Mouse (Mus musculus) lung, embryonic 16.5 days (tissue): Measurements from ENCODE around the gene Olfr279. TPM values are rescaled to one million over a fixed set of nuclear protein-coding genes. Genes with fewer than 3 reads are reported as not detected.

Experiments used
- ATAC-seq: fragments of 200-750 bp; cut with Nextera tagmentation; 2 replicates; pipeline ENCODE4 v1.8.0; 2017; ENCODE audit warnings: low read depth, mild to moderate bottlenecking, moderate library complexity
- H3K27ac ChIP-seq: fragments of 300-500 bp; sonication (generic); 2 replicates; pipeline ENCODE4 v1.5.1; 2014; ENCODE audit warnings: mild to moderate bottlenecking, control low read depth, low read length
- H3K27me3 ChIP-seq: fragments of 300-500 bp; sonication (generic); 2 replicates; pipeline ENCODE4 v1.6.1; 2014; ENCODE audit warnings: low read depth, low read length, mixed read lengths; ENCODE audit not compliant: control insufficient read depth, insufficient read depth
- H3K36me3 ChIP-seq: fragments of 300-500 bp; sonication (generic); 2 replicates; pipeline ENCODE4 v1.6.1; 2014; ENCODE audit warnings: low read length; ENCODE audit not compliant: control insufficient read depth, insufficient read depth
- H3K4me1 ChIP-seq: fragments of 300-500 bp; sonication (generic); replicated peaks from 2 replicates; pipeline ENCODE4 v1.6.1; 2014; ENCODE audit warnings: low read length, mixed read lengths; ENCODE audit not compliant: control insufficient read depth, insufficient read depth
- H3K4me2 ChIP-seq: fragments of 300-500 bp; sonication (generic); 2 replicates; pipeline ENCODE4 v1.6.1; 2014; ENCODE audit warnings: low read depth, low read length, control low read depth
- H3K4me3 ChIP-seq: fragments of 300-500 bp; sonication (generic); 2 replicates; pipeline ENCODE4 v1.5.1; 2014; ENCODE audit warnings: mild to moderate bottlenecking, low read length, control low read depth
- H3K9ac ChIP-seq: fragments of 300-500 bp; sonication (generic); 2 replicates; pipeline ENCODE4 v1.6.1; 2014; ENCODE audit warnings: low read length, control low read depth
- H3K9me3 ChIP-seq: fragments of 300-500 bp; sonication (generic); 2 replicates; pipeline ENCODE4 v1.6.1; 2016; ENCODE audit warnings: low read length; ENCODE audit not compliant: control insufficient read depth
- WGBS: fragments of 180-500 bp; shearing (Covaris S2); extraction: QIAGEN DNeasy Blood & Tissue Kit; methylation state at CpG from one replicate; pipeline ENCODE4 v1.1.7; 2014; 5-methylcytosine and 5-hydroxymethylcytosine counted together
- polyA plus RNA-seq: library from polyadenylated mRNA; unstranded; fragments of >200 nt; fragmentation: Nextera tagmentation; extraction: Ambion mirVana; gene quantifications from 2 replicates; pipeline ENCODE4 v1.2.1, GENCODE M21; 2015

Olfr279 gene
- polyA plus RNA-seq = not detected in 2 replicates

GRCm38 (mm10) chr15:98492102-98492501 lies at the start of gene Olfr279:
Gene Olfr279, plus strand, starts transcription at chr15:98492402.
- H3K4me2 ChIP-seq = no peak within 1 kb of the TSS
- no peaks in the 10 kb centered on the region for H3K27me3 ChIP-seq
- no peak within 1 kb of the TSS for H3K27ac ChIP-seq
- no peak within 1 kb of the TSS for H3K4me3 ChIP-seq
- no peaks in the 10 kb centered on the region for H3K9me3 ChIP-seq
- H3K9ac ChIP-seq = no peak within 1 kb of the TSS
- 61% methylated on average over 4 of the region's 4 CpGs for WGBS
- H3K4me1 ChIP-seq = no peaks in the 10 kb centered on the region
- H3K36me3 ChIP-seq = no peaks in the 10 kb centered on the region
- no peak for ATAC-seq

DNA sequence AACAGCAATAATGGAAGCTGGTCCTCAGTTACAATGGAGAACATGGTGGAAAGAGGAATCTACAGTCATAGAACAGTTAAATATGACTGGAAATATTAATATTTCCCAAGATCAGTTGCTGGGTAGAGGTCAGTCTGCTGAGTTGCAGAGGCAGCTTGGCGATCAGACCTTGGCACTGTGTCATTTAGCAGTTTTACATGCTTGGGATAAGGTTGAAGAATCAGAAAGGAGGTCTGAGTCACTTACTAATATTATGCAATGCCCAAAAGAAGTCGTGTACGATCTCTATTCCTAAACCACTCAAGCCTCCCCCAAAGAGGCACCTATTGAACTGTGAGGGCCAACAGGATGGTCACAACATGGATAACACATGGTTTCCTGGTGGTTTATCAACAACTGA lies 47.6 kb upstream of the Olfr279 start:
- Histone ChIP-seq H3K9me3 (no peaks in the 10 kb centered on the region), H3K4me2 (no peak overlapping the region), H3K4me1 (no peaks in the 10 kb centered on the region), H3K27me3 (no peaks in the 10 kb centered on the region), H3K9ac (no peak overlapping the region), H3K4me3 (no peak overlapping the region), H3K27ac (no peak overlapping the region), H3K36me3 (no peaks in the 10 kb centered on the region)
- WGBS = 73% methylated on average over 3 of the region's 3 CpGs
- ATAC-seq = no peak

GRCm38 (mm10) chr15:98448521-98448920 lies 43.7 kb upstream of the Olfr279 start:
- Histone ChIP-seq H3K4me2 (no peak overlapping the region), H3K27ac (no peak overlapping the region), H3K9me3 (no peaks in the 10 kb centered on the region), H3K9ac (no peak overlapping the region), H3K4me3 (no peak overlapping the region), H3K36me3 (no peaks in the 10 kb centered on the region), H3K4me1 (no peaks in the 10 kb centered on the region), H3K27me3 (no peaks in the 10 kb centered on the region)
- ATAC-seq = no peak
- WGBS = 49% methylated on average over 4 of the region's 4 CpGs

GRCm38 (mm10) chr15:98452288-98452687 lies 39.9 kb upstream of the Olfr279 start, which contains the start of gene Olfr281:
Gene Olfr281, plus strand, starts transcription at chr15:98452588.
- ATAC-seq = no peak
- 86% methylated on average over 7 of the region's 7 CpGs for WGBS

GRCm38 (mm10) chr15:98469596-98469995 lies 22.6 kb upstream of the Olfr279 start, which contains the start of gene OR5BS1P:
Gene OR5BS1P, plus strand, starts transcription at chr15:98469896.
- WGBS = 82% methylated on average over 4 of the region's 4 CpGs

More at GRCm38 (mm10) chr15:98452288-98452687, 39.9 kb upstream of the Olfr279 start, which contains the start of gene Olfr281:
- Histone ChIP-seq H3K27me3 (no peaks in the 10 kb centered on the region), H3K4me3 (no peak within 1 kb of the TSS), H3K27ac (no peak within 1 kb of the TSS), H3K9me3 (no peaks in the 10 kb centered on the region), H3K4me2 (no peak within 1 kb of the TSS), H3K9ac (no peak within 1 kb of the TSS), H3K4me1 (no peaks in the 10 kb centered on the region), H3K36me3 (no peaks in the 10 kb centered on the region)

DNA sequence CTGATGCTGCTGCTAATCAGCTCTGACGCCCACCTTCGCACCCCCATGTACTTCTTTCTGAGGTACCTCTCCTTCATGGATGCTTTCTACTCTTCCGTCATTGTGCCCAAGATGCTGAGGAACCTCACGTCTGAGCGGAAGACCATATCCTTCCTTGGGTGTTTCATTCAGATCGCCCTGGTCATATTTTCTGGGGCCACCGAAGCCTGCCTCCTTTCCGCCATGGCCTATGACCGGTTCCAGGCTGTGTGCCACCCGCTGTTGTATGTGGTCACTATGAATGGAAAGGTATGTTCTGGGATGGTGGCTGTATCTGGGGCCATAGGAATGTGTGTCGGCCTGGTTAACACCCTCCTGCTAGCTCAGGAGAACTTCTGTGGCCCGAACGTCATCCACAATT lies 20.7 kb upstream of the Olfr279 start:
- H3K9me3 ChIP-seq = no peaks in the 10 kb centered on the region
- H3K27ac ChIP-seq = no peak overlapping the region
- no peaks in the 10 kb centered on the region for H3K4me1 ChIP-seq
- H3K36me3 ChIP-seq = no peaks in the 10 kb centered on the region
- H3K9ac ChIP-seq = no peak overlapping the region
- H3K27me3 ChIP-seq = no peaks in the 10 kb centered on the region
- no peak for ATAC-seq
- no peak overlapping the region for H3K4me3 ChIP-seq
- H3K4me2 ChIP-seq = no peak overlapping the region
- 91% methylated on average over 13 of the region's 13 CpGs for WGBS

More at GRCm38 (mm10) chr15:98469596-98469995, 22.6 kb upstream of the Olfr279 start, which contains the start of gene OR5BS1P:
- no peak within 1 kb of the TSS for H3K9ac ChIP-seq
- no peak within 1 kb of the TSS for H3K4me2 ChIP-seq
- H3K27me3 ChIP-seq = no peaks in the 10 kb centered on the region
- no peaks in the 10 kb centered on the region for H3K36me3 ChIP-seq
- H3K4me3 ChIP-seq = no peak within 1 kb of the TSS
- ATAC-seq = no peak
- no peak within 1 kb of the TSS for H3K27ac ChIP-seq
- no peaks in the 10 kb centered on the region for H3K9me3 ChIP-seq
- H3K4me1 ChIP-seq = no peaks in the 10 kb centered on the region

GRCm38 (mm10) chr15:98474958-98475357 lies 17.2 kb upstream of the Olfr279 start:
- Histone ChIP-seq H3K4me3 (no peak overlapping the region), H3K36me3 (no peaks in the 10 kb centered on the region), H3K27me3 (no peaks in the 10 kb centered on the region), H3K9ac (no peak overlapping the region), H3K4me2 (no peak overlapping the region), H3K9me3 (no peaks in the 10 kb centered on the region), H3K27ac (no peak overlapping the region), H3K4me1 (no peaks in the 10 kb centered on the region)
- no peak for ATAC-seq
- WGBS = 73% methylated on average over 10 of the region's 10 CpGs

DNA sequence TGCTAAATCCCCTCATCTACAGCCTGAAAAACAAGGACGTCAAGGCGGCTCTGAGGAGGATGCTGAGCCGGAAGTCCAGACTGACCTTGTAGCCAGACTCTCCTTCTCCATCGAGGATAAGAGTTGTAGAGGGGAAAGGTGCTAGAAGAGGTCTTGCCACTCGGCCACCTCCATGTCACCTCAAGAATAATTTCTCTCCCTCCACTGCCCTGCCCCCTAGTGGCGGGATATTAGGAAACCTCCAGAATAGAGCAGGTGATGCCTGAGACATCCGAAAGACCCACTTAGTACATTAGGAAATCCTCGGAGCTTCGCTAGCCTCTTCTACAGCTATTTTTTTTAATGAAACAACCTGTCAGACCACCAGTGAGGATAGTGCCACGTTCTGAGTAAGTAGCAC lies 16.8 kb upstream of the Olfr279 start:
- Histone ChIP-seq H3K4me1 (no peaks in the 10 kb centered on the region), H3K4me2 (no peak overlapping the region), H3K4me3 (no peak overlapping the region), H3K9ac (no peak overlapping the region), H3K27ac (no peak overlapping the region), H3K9me3 (no peaks in the 10 kb centered on the region), H3K27me3 (no peaks in the 10 kb centered on the region), H3K36me3 (no peaks in the 10 kb centered on the region)
- no peak for ATAC-seq
- 46% methylated on average over 10 of the region's 10 CpGs for WGBS

DNA sequence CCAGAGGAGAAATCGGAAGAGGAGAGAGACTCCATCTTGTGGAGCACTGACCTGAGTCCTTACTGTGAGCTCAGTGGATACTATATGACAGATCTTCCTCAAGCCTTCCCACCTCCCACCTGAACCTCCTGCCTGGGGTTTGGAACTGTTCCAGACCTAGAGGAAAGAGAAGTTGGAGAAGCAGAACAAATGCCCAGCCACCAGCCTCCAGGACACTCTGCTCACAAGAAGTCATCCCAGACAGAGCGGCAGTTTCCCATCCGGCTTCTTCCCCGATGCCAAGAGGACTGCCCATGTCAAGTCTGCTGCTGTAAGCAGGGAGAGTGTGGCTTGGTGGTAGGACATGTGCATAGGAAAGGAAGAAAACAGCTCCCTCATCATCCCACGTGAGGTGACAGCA lies 15.9 kb upstream of the Olfr279 start:
- Histone ChIP-seq H3K9me3 (no peaks in the 10 kb centered on the region), H3K27ac (no peak overlapping the region), H3K4me2 (no peak overlapping the region), H3K4me1 (no peaks in the 10 kb centered on the region), H3K36me3 (no peaks in the 10 kb centered on the region), H3K9ac (no peak overlapping the region), H3K4me3 (no peak overlapping the region), H3K27me3 (no peaks in the 10 kb centered on the region)
- no peak for ATAC-seq
- WGBS = 84% methylated on average over 5 of the region's 5 CpGs
